In genomic region chr12:101027451-101028246, GRCm38 (mm10) we compare ENCODE assay signal across 8 mouse cellular contexts. TPM values are rescaled to one million over a fixed set of nuclear protein-coding genes. Genes with fewer than 3 reads are reported as not detected.
DNase-seq lines count a peak whose midpoint lies in the region; ATAC-seq and TF ChIP-seq lines count a peak whose summit lies in the region.

No protein-coding gene starts in this region.

- H3K9ac ChIP-seq in forebrain, embryonic 15.5 days (replicated peaks), result peak overlapping the region; percentile 81

- no peaks in the 10 kb centered on the region for H3K36me3 ChIP-seq in forebrain, embryonic 15.5 days
- no peaks in the 10 kb centered on the region for H3K36me3 ChIP-seq in myocyte (ENCODE audit: control insufficient read depth, insufficient read depth)

- DNase-seq in lung, adult 18-20 months, result peak; percentile 29 to 43
- no peak for DNase-seq in lung, postnatal 10 days
- DNase-seq in Patski (ENCODE audit: low read depth, low spot score), result peak; percentile 71
- peak; percentile 29 for DNase-seq in layer of hippocampus, adult 9-10 months (ENCODE audit: low spot score)
- DNase-seq in adrenal gland, adult 18-20 months (ENCODE audit: low spot score in 2 of 2), result no peak
- no peak for DNase-seq in urinary bladder, postnatal 4 days (ENCODE audit: low spot score in 2 of 2)

- POLR2A ChIA-PET in Patski (lab: Charles Lee), result no interaction called here

- peak overlapping the region; percentile 80 for H3K4me2 ChIP-seq in forebrain, embryonic 15.5 days (replicated peaks)
- H3K4me2 ChIP-seq in myocyte (ENCODE audit: low read depth), result peak overlapping the region; percentile 93

- H3K4me1 ChIP-seq in forebrain, embryonic 15.5 days, result peaks cover 53% of the 10 kb centered on the region

- in situ Hi-C loops in Patski (cut with MboI; ENCODE audit: low pct_unique_long_range_greater_than_20kb), result loop anchor here (5.0 to 25.0 kb wide), 2 partner anchors 70 to 465 kb away; no protein-coding TSS in a partner anchor

- CTCF ChIA-PET in Patski (lab: Charles Lee), result interaction anchor here (1.0 to 5.9 kb wide), 3 partner anchors 25 to 76 kb away, joined by 3 to 60 read pairs (median 5); no protein-coding TSS in a partner anchor

- no peaks in the 10 kb centered on the region for H3K9me3 ChIP-seq in forebrain, embryonic 15.5 days

- H3K27ac ChIP-seq in forebrain, embryonic 15.5 days (replicated peaks), result peak overlapping the region; percentile 60

- H3K79me2 ChIP-seq in myocyte (ENCODE audit: control insufficient read depth, insufficient read depth), result peaks cover 38% of the 10 kb centered on the region

- H3K27me3 ChIP-seq in Patski (no peaks in the 10 kb centered on the region), myocyte (ENCODE audit: control insufficient read depth, insufficient read depth, insufficient read length) (no peaks in the 10 kb centered on the region)
- no peaks in the 10 kb centered on the region for H3K27me3 ChIP-seq in forebrain, embryonic 15.5 days

- H3ac ChIP-seq in myocyte (ENCODE audit: control insufficient read depth, insufficient read length), result peak overlapping the region; percentile 49

- H3K4me3 ChIP-seq in forebrain, embryonic 15.5 days, result peak overlapping the region; percentile 70
- peak overlapping the region; percentile 30 for H3K4me3 ChIP-seq in myocyte

- no peak for TF ChIP-seq POLR2A in myocyte (IDR thresholded peaks at IDR 0.05; ENCODE audit: insufficient read length, low read depth)

- ATAC-seq in Patski, result peak; percentile 27
- no peak for ATAC-seq in forebrain, embryonic 15.5 days (replicated peaks)

- WGBS in forebrain, embryonic 15.5 days, result under 1% methylated on average over 19 of the region's 19 CpGs

- no peak for TF ChIP-seq CTCF in Patski (IDR thresholded peaks at IDR 0.05)

TF ChIP-seq in myocyte, 11 proteins besides CTCF, POLR2A, EP300 and RAD21:
- TF ChIP-seq CEBPB (IDR thresholded peaks at IDR 0.05; ENCODE audit: insufficient read depth, poor library complexity, severe bottlenecking) (no peak), MAX (IDR thresholded peaks at IDR 0.05; ENCODE audit: low read depth) (no peak), TCF3 (IDR thresholded peaks at IDR 0.05; ENCODE audit: insufficient read length, low read depth) (no peak), TCF12 (IDR thresholded peaks at IDR 0.05; ENCODE audit: insufficient read depth, poor library complexity, severe bottlenecking) (no peak), SRF (IDR thresholded peaks at IDR 0.05; ENCODE audit: control insufficient read depth, insufficient read length, low read depth) (no peak), MYOD1 (IDR thresholded peaks at IDR 0.05; ENCODE audit: control insufficient read depth in 1 of 3, insufficient read length in 2 of 3, low read depth in 2 of 3) (no peak), REST (IDR thresholded peaks at IDR 0.05; ENCODE audit: insufficient read depth, insufficient read length) (no peak), USF1 (IDR thresholded peaks at IDR 0.05; ENCODE audit: low read depth) (no peak), E2F4 (IDR thresholded peaks at IDR 0.05; ENCODE audit: insufficient read depth) (no peak), POLR2AphosphoS2 (IDR thresholded peaks at IDR 0.05; ENCODE audit: insufficient read length, low read depth) (no peak), MYOG (IDR thresholded peaks at IDR 0.05; ENCODE audit: control insufficient read depth in 1 of 3, insufficient read depth in 1 of 3, insufficient read length in 2 of 3, low read depth in 2 of 3) (no peak)

RNA-seq across cellular contexts. Expression of gene Ccdc88c, which starts 1.2 kb away (rescaled TPM):
- 9.8 TPM for polyA plus RNA-seq in Patski (2021)
- 18.3 and 20.3 TPM in 2 replicates for polyA plus RNA-seq in forebrain, embryonic 15.5 days (2015; fragmentation: Nextera tagmentation; extraction: Ambion mirVana)
- polyA plus RNA-seq in myocyte (2012; fragmentation: generic; extraction: Trizol), result 18.0 TPM
- total RNA-seq in adrenal gland, adult 18-20 months (2021), result 1 to 10 TPM; 1.1 to 2.1 TPM

RNA-seq across cellular contexts. Expression of gene Ppp4r3a, which starts 55.9 kb away (rescaled TPM):
- 54.0 TPM for polyA plus RNA-seq in Patski (2021)
- 36.4 and 38.5 TPM in 2 replicates for polyA plus RNA-seq in forebrain, embryonic 15.5 days (2015; fragmentation: Nextera tagmentation; extraction: Ambion mirVana)
- polyA plus RNA-seq in myocyte (2012; fragmentation: generic; extraction: Trizol), result 8.8 TPM
- total RNA-seq in adrenal gland, adult 18-20 months (2021), result 10 to 100 TPM; 45.2 to 53.9 TPM

Comparison
In these comparisons a context has a peak if more than half of its experiments do, and no peak if none do; other contexts are left out.
1. DNase-seq: peak in lung, adult 18-20 months (2 of 2), Patski (single experiment) and layer of hippocampus, adult 9-10 months (single experiment); none in lung, postnatal 10 days (single experiment), adrenal gland, adult 18-20 months (0 of 2) and urinary bladder, postnatal 4 days (0 of 2).